Mouse (Mus musculus) ES-Bruce4 (cell line): ENCODE data around the gene Prr14l.

Experiments
- CTCF ChIP-seq: IDR thresholded peaks from one replicate; pipeline ENCODE4 v1.8.1; 2011; ENCODE audit warnings: low read depth, low read length
- POLR2A ChIP-seq: IDR thresholded peaks from one replicate; pipeline ENCODE4 v1.8.1; 2011; ENCODE audit warnings: low read length; ENCODE audit not compliant: insufficient read depth

GRCm38 (mm10) chr5:32747650-32748375, 106.2 kb downstream of the Prr14l start:
- TF ChIP-seq POLR2A (no peak), CTCF (peak; percentile 75)
